9 mouse cellular contexts compared by ENCODE assay signal in the genomic region with DNA sequence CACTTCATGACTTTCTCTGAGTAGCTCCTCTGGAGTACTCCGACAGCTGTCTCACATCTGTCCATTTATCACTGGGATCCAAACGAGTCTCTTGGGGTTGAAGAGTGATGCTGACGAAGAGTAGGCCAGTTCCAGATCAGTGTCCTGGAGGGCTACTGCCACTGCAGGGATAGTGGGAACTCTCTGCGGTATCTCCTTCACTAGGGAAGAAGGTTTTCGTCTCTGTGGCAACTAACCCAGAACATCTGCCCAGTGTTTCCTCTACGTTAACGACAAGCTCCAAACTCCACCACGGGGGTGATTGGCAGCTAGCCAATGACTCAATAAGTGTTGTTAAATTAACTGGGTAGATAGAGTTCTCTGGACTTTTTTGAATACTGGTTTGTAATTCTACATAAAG.
A peak's percentile ranks its signal among the peaks of the same experiment; 100 is the strongest.
DNase-seq lines count a peak whose midpoint lies in the region; TF ChIP-seq lines count a peak whose summit lies in the region.
"Had no signal": no experiment of that assay in that cellular context is flagged by ENCODE, and none has a peak within 500 bp of the region (broad histone marks: within the 10 kb centered on the region; RNA-seq: fewer than 3 reads in every experiment).

No protein-coding gene starts in this region.

- TF ChIP-seq CTCF in cerebellum, adult 2 months (IDR thresholded peaks at IDR 0.05; ENCODE audit: borderline replicate concordance, insufficient read depth, low read depth, low read length) = no peak

- H3K4me1 ChIP-seq in cerebellum, adult 2 months (ENCODE audit: control insufficient read depth, insufficient read depth, low read length) = no peaks in the 10 kb centered on the region
- H3K4me1 ChIP-seq: midbrain, embryonic 12.5 days had no signal

- peak; percentile 16 for DNase-seq in layer of hippocampus, adult 11-12 months (ENCODE audit: low spot score)
- DNase-seq in layer of hippocampus, adult 8-10 months (ENCODE audit: low spot score in 2 of 2) = no peak
- DNase-seq in adrenal gland, postnatal 25 days = peak; percentile 19
- peak; percentile 56 to 69 for DNase-seq in heart, postnatal 14 days
- DNase-seq in lung, postnatal 25 days (ENCODE audit: low spot score) = peak; percentile 38
- no peak for DNase-seq in cerebellum, adult 2 months
- DNase-seq in B cell, adult 2 months = no peak
- no peak for DNase-seq in left cerebral cortex, postnatal 36 days (ENCODE audit: low spot score in 2 of 2)

- intact Hi-C loops in heart, postnatal 14 days (cut with DNase I) = no loop called here
- intact Hi-C loops in left cerebral cortex, postnatal 36 days (cut with DNase I) = no loop called here

- no peak overlapping the region for H3K27ac ChIP-seq in cerebellum, adult 2 months (ENCODE audit: insufficient read depth, low read length)
- H3K27ac ChIP-seq: midbrain, embryonic 12.5 days had no signal

- WGBS in cerebellum, adult 2 months = 23% methylated on average over 8 of the region's 8 CpGs

- H3K4me3 ChIP-seq in cerebellum, adult 2 months (replicated peaks; ENCODE audit: insufficient read depth, low read depth, low read length) = no peak overlapping the region
- H3K4me3 ChIP-seq: midbrain, embryonic 12.5 days had no signal

- no peaks in the 10 kb centered on the region; the same call in 1 of the 2 replicates for H3K27me3 ChIP-seq in cerebellum, adult 2 months (ENCODE audit: control insufficient read depth, insufficient read depth, low read length)
- H3K27me3 ChIP-seq: midbrain, embryonic 12.5 days had no signal

- no peak for TF ChIP-seq POLR2A in cerebellum, adult 2 months (IDR thresholded peaks at IDR 0.05; ENCODE audit: borderline replicate concordance, insufficient read depth, low read length)

Comparison
In these comparisons a context has a peak if more than half of its experiments do, and no peak if none do; other contexts are left out.
1. DNase-seq: peak in layer of hippocampus, adult 11-12 months (single experiment), adrenal gland, postnatal 25 days (single experiment), heart, postnatal 14 days (2 of 2) and lung, postnatal 25 days (single experiment); none in layer of hippocampus, adult 8-10 months (0 of 2), cerebellum, adult 2 months (0 of 2), B cell, adult 2 months (0 of 2) and left cerebral cortex, postnatal 36 days (0 of 2).